Mouse (Mus musculus) lung, postnatal 0 days (tissue): ENCODE measurements around the gene Gdf11. TPM values are rescaled to one million over a fixed set of nuclear protein-coding genes. Genes with fewer than 3 reads are reported as not detected.

Experiments
- ATAC-seq: fragments of 200-750 bp; cut with Nextera tagmentation; 2 replicates; pipeline ENCODE4 v1.8.0; 2017; ENCODE audit warnings: moderate library complexity
- DNase-seq: peaks from one replicate; pipeline ENCODE4 v3.0.0-alpha.2; 2016; ENCODE audit warnings: low spot score
- H3K27ac ChIP-seq: fragments of 300-500 bp; sonication (generic); 2 replicates; pipeline ENCODE4 v1.5.1; 2014; ENCODE audit warnings: antibody characterized with exemption, mild to moderate bottlenecking, low read length, mixed read lengths
- H3K27me3 ChIP-seq: fragments of 300-500 bp; sonication (generic); replicated peaks from 2 replicates; pipeline ENCODE4 v1.6.1; 2014; ENCODE audit warnings: low read length, mixed read lengths; ENCODE audit not compliant: insufficient read depth
- H3K36me3 ChIP-seq: fragments of 300-500 bp; sonication (generic); 2 replicates; pipeline ENCODE4 v1.6.1; 2014; ENCODE audit warnings: low read length, mixed read lengths; ENCODE audit not compliant: insufficient read depth
- H3K4me1 ChIP-seq: fragments of 300-500 bp; sonication (generic); 2 replicates; pipeline ENCODE4 v1.6.1; 2014; ENCODE audit warnings: antibody characterized with exemption, low read depth, low read length, mixed read lengths; ENCODE audit not compliant: insufficient read depth
- H3K4me2 ChIP-seq: fragments of 300-500 bp; sonication (generic); replicated peaks from 2 replicates; pipeline ENCODE4 v1.6.1; 2014; ENCODE audit warnings: low read depth, mild to moderate bottlenecking, low read length, moderate library complexity, mixed read lengths
- H3K4me3 ChIP-seq: fragments of 300-500 bp; sonication (generic); 2 replicates; pipeline ENCODE4 v1.5.1; 2014; ENCODE audit warnings: low read depth, low read length
- H3K9ac ChIP-seq: fragments of 300-500 bp; sonication (generic); replicated peaks from 2 replicates; pipeline ENCODE4 v1.6.1; 2014; ENCODE audit warnings: low read depth, mild to moderate bottlenecking
- H3K9me3 ChIP-seq: fragments of 300-500 bp; sonication (generic); 2 replicates; pipeline ENCODE4 v1.6.1; 2016; ENCODE audit warnings: low read length, mixed read lengths
- CTCF ChIP-seq: IDR thresholded peaks from 2 replicates; pipeline ENCODE4 v1.5.1; 2016; ENCODE audit warnings: antibody characterized with exemption, mild to moderate bottlenecking
- EP300 ChIP-seq: IDR thresholded peaks from 2 replicates; pipeline ENCODE4 v1.6.1; 2016; ENCODE audit warnings: antibody characterized with exemption, mild to moderate bottlenecking, control low read depth
- WGBS: fragments of 180-500 bp; shearing (Covaris S2); extraction: QIAGEN DNeasy Blood & Tissue Kit; methylation state at CpG from one replicate; pipeline ENCODE4 v1.1.7; 2014; 5-methylcytosine and 5-hydroxymethylcytosine counted together
- polyA plus RNA-seq: library from polyadenylated mRNA; unstranded; fragments of >200 nt; fragmentation: Nextera tagmentation; extraction: Ambion mirVana; gene quantifications from 2 replicates; pipeline ENCODE4 v1.2.1, GENCODE M21; 2015

Gene Gdf11
- polyA plus RNA-seq, 1 experiment from 2014 or later: 1.6 TPM

DNA sequence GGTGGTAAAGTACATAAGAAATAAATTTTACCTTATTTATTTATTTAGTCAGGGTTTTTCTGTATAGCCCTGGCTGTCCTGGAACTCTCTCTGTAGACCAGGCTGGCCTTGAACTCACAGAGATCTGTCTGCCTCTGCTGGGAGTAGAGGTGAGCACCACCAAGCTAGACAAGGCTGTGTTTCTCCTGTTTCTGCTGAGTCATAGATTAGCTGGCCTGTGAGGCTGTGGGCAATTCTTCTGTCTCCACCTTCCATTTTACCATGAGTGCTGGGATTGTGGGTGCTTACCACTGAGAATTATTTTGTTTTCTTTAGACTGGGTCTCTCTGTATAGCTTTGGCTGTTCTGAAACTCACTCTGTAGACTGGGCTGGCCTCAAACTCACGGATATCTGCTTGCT is 9.9 kb upstream of the Gdf11 start:
- WGBS: 84% methylated on average over 1 of the region's 1 CpGs
- TF ChIP-seq CTCF (no peak), EP300 (no peak)
- Histone ChIP-seq H3K4me2 (no peak overlapping the region), H3K9ac (no peak overlapping the region), H3K4me3 (no peak overlapping the region), H3K4me1 (no peaks in the 10 kb centered on the region), H3K9me3 (no peaks in the 10 kb centered on the region), H3K36me3 (no peaks in the 10 kb centered on the region), H3K27me3 (0 out of 2 replicates have a peak, but pooled peaks cover 3% of the 10 kb centered on the region), H3K27ac (no peak overlapping the region)
- DNase-seq (no peak), ATAC-seq (no peak)

DNA sequence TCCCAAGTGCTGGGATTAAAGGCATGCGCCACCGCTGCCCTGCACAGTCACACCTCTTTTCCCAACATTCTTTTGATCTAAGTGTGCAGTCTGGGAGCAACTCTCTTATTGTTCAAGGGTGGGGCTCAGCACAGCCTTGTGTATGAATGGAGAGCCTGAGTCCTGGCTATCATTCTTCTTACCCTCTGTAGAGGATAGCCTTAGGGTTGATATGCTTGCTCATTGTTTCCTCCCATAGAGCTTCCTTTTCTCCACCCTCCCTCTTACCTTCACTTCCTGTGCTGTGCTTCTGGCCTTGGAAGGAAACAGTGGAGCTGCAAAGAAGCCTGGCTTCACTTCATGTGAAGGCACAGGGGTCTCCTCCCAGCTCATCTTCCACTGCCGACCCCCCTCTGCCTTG is 9.2 kb upstream of the Gdf11 start, which contains the start of gene Cd63:
TSS of gene Cd63 (plus strand) at position 292 of the 400 bp plus-strand sequence.
- H3K36me3 ChIP-seq: no peaks in the 10 kb centered on the region; the same call in 1 of the 2 replicates
- WGBS: 58% methylated on average over 3 of the region's 3 CpGs
- no peak within 1 kb of the TSS for H3K9ac ChIP-seq
- peaks cover 2% of the 10 kb centered on the region; the same call in 1 of the 2 replicates for H3K4me1 ChIP-seq
- no peak within 1 kb of the TSS for H3K4me3 ChIP-seq
- ATAC-seq (no peak; the same call in 1 of the 2 replicates), DNase-seq (no peak)
- no peak within 1 kb of the TSS for H3K4me2 ChIP-seq
- no peak for TF ChIP-seq EP300
- H3K27ac ChIP-seq: no peak within 1 kb of the TSS
- no peaks in the 10 kb centered on the region for H3K9me3 ChIP-seq
- H3K27me3 ChIP-seq: peaks cover 8% of the 10 kb centered on the region; the same call in 1 of the 2 replicates

DNA sequence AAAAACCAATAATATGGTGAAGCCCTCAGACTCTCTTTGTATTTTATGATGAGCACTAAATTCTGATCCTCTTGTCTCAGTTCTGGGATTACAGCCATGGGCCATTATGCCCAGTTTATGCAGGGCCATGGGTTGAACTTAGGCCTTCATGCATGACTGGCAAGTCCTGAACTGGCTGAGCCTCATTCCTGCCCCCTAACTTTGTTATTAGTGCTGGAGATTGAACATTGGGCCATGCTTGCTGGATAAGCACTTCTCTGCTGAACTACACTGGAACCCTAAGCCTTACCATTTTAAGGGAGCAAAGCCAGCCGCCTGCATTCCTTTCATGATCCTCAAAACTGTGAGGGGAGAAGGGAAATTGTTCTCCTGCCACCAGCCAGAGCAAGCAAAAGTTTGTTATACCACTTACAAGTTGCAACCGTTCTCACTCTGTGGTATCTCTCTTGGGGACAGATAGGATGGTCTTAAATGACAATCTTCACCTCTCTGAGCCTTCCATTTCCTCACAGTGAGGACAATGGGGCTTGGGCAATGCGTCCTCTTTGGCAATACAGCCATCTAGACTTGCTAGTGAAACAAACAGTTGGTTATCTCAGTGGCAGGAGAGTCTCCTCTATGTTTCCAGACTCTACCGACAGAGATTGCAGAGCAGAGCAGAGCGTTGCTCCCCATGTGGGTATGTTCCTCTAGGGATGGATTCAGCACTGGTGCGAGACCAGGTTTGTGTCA is 8.4 kb upstream of the Gdf11 start:
- Histone ChIP-seq H3K4me2 (no peak overlapping the region), H3K27me3 (peaks cover 8% of the 10 kb centered on the region; the same call in 1 of the 2 replicates), H3K27ac (no peak overlapping the region), H3K36me3 (no peaks in the 10 kb centered on the region; the same call in 1 of the 2 replicates), H3K4me1 (peaks cover 2% of the 10 kb centered on the region; the same call in 1 of the 2 replicates), H3K4me3 (no peak overlapping the region), H3K9ac (no peak overlapping the region), H3K9me3 (no peaks in the 10 kb centered on the region)
- DNase-seq (no peak), ATAC-seq (no peak)
- WGBS: 68% methylated on average over 6 of the region's 6 CpGs
- TF ChIP-seq CTCF (no peak), EP300 (no peak)

DNA sequence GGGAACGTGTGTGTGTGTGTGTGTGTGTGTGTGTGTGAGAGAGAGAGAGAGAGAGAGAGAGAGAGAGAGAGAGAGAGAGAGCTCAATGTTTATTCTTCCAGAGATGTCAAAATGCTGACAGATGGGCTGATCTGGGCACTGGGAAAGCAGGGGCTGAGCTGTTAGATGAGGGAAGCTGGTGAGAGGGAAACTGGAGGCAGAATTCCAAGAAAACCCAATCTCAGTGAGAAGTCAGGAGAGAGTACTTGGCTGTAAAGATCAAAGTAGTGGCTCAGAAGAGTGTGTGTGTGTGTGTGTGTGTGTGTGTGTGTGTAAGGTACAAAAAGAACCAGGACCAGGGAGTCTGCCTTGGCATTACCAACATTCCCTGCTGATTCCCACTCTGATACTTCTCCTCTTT is 6.0 kb upstream of the Gdf11 start:
- TF ChIP-seq CTCF (no peak), EP300 (no peak)
- no peak for ATAC-seq
- DNase-seq: no peak
- peaks cover 13% of the 10 kb centered on the region for H3K27me3 ChIP-seq
- peaks cover 2% of the 10 kb centered on the region; the same call in 1 of the 2 replicates for H3K4me1 ChIP-seq
- no peaks in the 10 kb centered on the region; the same call in 1 of the 2 replicates for H3K36me3 ChIP-seq
- 0% methylated on average over 1 of the region's 1 CpGs for WGBS
- no peak overlapping the region for H3K27ac ChIP-seq
- H3K9ac ChIP-seq: no peak overlapping the region
- H3K9me3 ChIP-seq: no peaks in the 10 kb centered on the region
- no peak overlapping the region for H3K4me2 ChIP-seq
- H3K4me3 ChIP-seq: no peak overlapping the region

DNA sequence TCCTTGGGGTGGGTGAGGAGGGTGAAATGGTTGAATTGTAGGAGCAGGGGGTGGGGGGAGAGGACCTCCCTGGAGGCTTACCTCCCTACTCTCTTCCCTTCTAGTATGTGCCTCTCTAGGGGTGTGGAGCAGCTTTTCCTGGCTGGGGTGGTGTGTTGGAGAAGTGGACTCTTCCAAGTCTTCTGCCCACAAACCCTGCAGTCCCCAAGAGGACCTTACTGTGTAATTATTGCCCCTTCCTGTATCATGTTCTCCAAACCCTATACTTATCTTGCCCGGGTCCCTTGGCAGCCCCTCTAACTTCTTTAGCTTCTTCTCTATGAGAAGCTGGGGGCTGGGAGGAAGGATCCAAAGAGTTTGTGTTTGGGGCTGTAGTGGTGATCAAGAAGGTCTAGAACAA is 5.3 kb upstream of the Gdf11 start:
- Histone ChIP-seq H3K27me3 (peaks cover 13% of the 10 kb centered on the region), H3K4me2 (no peak overlapping the region), H3K4me1 (peaks cover 2% of the 10 kb centered on the region; the same call in 1 of the 2 replicates), H3K9ac (no peak overlapping the region), H3K9me3 (no peaks in the 10 kb centered on the region), H3K4me3 (no peak overlapping the region), H3K27ac (no peak overlapping the region), H3K36me3 (no peaks in the 10 kb centered on the region; the same call in 1 of the 2 replicates)
- DNase-seq: no peak
- TF ChIP-seq EP300 (no peak), CTCF (no peak)
- ATAC-seq: no peak
- 19% methylated on average over 1 of the region's 1 CpGs for WGBS

DNA sequence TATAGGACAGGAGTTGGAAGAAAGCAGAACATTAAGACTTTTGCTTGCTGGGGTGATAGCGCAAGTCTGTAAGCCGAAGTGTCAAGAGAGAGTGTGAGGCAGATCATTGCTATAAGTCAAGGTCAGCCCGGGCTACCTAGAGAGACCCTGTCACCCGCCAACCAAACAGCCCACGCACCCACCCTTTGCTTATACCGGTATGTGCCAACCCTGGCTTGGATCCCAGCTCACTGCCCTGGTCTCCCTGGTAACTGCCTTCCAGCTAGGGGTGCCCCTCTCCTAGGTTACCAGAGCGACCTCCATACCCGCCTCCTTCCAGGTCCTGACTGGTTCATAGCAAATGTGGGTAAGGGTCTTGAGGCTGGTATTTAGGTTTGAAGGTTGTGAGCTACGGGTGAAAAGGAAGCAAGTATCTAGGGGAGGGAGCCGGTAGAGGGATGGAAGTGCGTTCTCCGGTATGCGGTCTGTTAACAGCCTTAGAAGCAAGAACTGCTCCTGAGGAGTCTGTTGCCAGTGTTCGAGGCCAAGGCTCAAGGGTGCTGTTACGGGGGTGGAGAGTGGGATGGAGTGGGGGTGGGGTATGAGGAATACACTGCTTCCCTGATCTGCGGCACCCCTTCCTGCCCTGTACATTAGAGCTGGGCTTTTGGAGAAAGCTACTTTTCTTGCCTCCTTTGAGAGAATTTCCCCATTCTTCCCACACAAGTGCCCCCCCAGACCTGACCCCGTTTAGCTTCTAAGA is 4.6 kb upstream of the Gdf11 start:
- no peak overlapping the region for H3K27ac ChIP-seq
- WGBS: 6% methylated on average over 17 of the region's 17 CpGs
- H3K9ac ChIP-seq: no peak overlapping the region
- TF ChIP-seq CTCF: no peak
- no peak for TF ChIP-seq EP300
- no peaks in the 10 kb centered on the region for H3K9me3 ChIP-seq
- H3K36me3 ChIP-seq: no peaks in the 10 kb centered on the region; the same call in 1 of the 2 replicates
- H3K4me1 ChIP-seq: peaks cover 2% of the 10 kb centered on the region; the same call in 1 of the 2 replicates
- H3K4me3 ChIP-seq: no peak overlapping the region
- H3K27me3 ChIP-seq: peaks cover 13% of the 10 kb centered on the region
- ATAC-seq: peak; percentile 20; the same call in 1 of the 2 replicates
- DNase-seq: peak; percentile 36
- H3K4me2 ChIP-seq: peak overlapping the region; percentile 40
